Mouse (Mus musculus) gastrocnemius, adult 2 months (tissue): ENCODE data around the gene Adamtsl2. TPM values are rescaled to one million over a fixed set of nuclear protein-coding genes. Genes with fewer than 3 reads are reported as not detected.

Experiments
- DNase-seq: peaks from one replicate; pipeline ENCODE4 v3.0.0; 2022
- H3K27ac ChIP-seq: fragments of 200-600 bp; 2 replicates; pipeline ENCODE4 v1.8.1; 2022; ENCODE audit warnings: mild to moderate bottlenecking
- H3K4me3 ChIP-seq: fragments of 200-600 bp; 2 replicates; pipeline ENCODE4 v1.8.1; 2022; ENCODE audit warnings: mild to moderate bottlenecking, moderate library complexity
- CTCF ChIP-seq: fragments of 200-600 bp; IDR thresholded peaks from 2 replicates; pipeline ENCODE4 v1.8.1; 2022; ENCODE audit warnings: antibody characterized with exemption, mild to moderate bottlenecking, moderate library complexity
- intact Hi-C: fragments of 180-260 bp; cut with DNase I; formaldehyde crosslinking; loops from one replicate; pipeline ENCODE4 v1.15.1; 2025
- total RNA-seq, 2 experiments: library from RNA; stranded (reverse); gene quantifications; 2 replicates each; pipeline ENCODE4 v1.2.3; 2021

Adamtsl2 gene
- total RNA-seq, 2 experiments from 2014 or later, result 2.9 to 9.8 TPM

GRCm38 (mm10) chr2:27079649-27080048 lies 470 bp downstream of the Adamtsl2 start:
- H3K27ac ChIP-seq, result 0 out of 2 replicates have a peak overlapping the region, but pooled peaks have one; percentile 29
- intact Hi-C loops, result no loop called here
- no peak for TF ChIP-seq CTCF
- H3K4me3 ChIP-seq, result peak overlapping the region; percentile 62
- DNase-seq, result peak; percentile 41

DNA sequence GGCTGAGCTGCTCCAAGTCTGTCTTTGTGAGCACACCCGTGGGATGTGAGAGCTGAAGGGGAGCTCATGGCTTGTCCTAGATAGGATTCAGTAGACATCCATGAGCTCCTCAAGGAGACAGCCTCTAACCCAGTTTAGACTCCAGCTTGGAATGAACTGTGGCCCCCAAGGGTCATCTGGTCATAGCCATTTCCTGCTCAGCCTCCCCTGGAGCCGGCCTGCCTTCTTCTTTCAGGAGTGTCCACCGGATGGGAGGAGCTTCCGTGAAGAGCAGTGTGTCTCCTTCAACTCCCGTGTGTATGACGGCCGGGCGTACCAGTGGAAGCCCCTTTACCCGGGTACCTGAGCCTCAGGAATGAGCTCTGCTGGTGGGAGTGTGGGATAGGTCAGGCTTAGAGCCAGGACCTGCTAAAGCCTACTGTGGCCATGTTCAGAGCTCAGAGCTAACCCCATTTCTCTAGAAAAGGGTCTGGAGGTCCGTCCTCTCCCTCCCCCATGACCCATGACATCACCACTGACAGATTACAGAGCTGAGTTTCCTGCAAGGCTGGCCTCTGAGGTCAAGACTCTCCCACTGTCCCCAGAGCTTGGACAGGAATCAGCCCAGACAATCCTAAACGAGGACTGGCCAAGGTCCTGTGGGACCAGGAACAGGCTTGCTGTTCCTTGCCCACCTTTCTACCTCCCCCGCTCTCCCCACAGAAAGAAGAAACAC lies 4.7 kb downstream of the Adamtsl2 start:
- no peak for DNase-seq

DNA sequence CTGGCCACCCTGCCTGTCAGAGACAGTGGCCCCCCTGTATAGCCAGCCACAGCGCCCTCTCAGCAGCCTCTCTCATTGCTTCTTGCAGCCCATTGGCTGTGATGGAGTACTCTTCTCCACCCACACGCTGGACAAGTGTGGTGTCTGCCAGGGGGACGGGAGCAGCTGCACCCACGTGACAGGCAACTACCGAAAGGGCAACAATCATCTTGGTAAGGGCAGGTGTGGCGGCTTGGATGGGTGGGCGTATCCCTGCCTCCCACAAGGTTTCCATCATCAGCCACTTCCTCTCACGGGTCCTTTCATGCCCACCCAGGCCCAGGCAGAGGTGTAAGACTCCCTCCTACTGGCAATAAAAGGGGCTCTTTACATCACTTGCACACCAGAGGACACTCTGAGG lies 5.8 kb downstream of the Adamtsl2 start:
- DNase-seq, result no peak
- no peak overlapping the region for H3K4me3 ChIP-seq
- no peak for TF ChIP-seq CTCF
- intact Hi-C loops, result loop anchor here (5.0 kb wide), 1 partner anchor 122 kb away; no protein-coding TSS in a partner anchor
- no peak overlapping the region for H3K27ac ChIP-seq

More for the DNA sequence above, 4.7 kb downstream of the Adamtsl2 start:
- intact Hi-C loops, result no loop called here
- Histone ChIP-seq H3K27ac (no peak overlapping the region), H3K4me3 (no peak overlapping the region)
- no peak for TF ChIP-seq CTCF

DNA sequence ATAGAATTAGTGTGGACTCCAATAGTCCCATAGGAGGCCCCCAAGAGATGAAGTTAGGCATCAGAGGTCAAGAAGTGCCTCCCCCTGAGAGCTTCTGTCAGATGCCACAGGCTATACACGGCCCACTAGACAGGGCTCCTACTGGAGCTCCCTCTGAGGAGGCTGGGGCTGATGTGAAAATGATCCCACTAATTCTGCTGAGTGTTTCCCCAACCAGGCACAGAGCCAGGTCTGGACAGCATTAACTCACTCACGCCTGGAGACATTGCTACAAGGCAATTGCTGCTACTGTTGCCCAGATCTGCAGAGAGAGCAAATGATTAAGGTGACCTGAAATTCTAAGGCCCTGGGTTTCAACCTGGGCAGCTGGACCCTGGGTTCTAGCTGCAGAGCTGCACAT lies 6.6 kb downstream of the Adamtsl2 start:
- no peak for TF ChIP-seq CTCF
- Histone ChIP-seq H3K4me3 (no peak overlapping the region), H3K27ac (no peak overlapping the region)
- intact Hi-C loops, result loop anchor here (5.0 kb wide), 1 partner anchor 122 kb away; no protein-coding TSS in a partner anchor
- DNase-seq, result peak; percentile 63

- TF ChIP-seq CTCF, result no peak
- Histone ChIP-seq H3K27ac (no peak overlapping the region), H3K4me3 (no peak overlapping the region)
- no peak for DNase-seq
- intact Hi-C loops, result loop anchor here (5.0 kb wide), 1 partner anchor 121 kb away; no protein-coding TSS in a partner anchor
Observed at GRCm38 (mm10) chr2:27086483-27087010, 7.4 kb downstream of the Adamtsl2 start.

GRCm38 (mm10) chr2:27087581-27087980 lies 8.4 kb downstream of the Adamtsl2 start:
- Histone ChIP-seq H3K27ac (peak overlapping the region; percentile 66), H3K4me3 (no peak overlapping the region)
- no peak for TF ChIP-seq CTCF
- intact Hi-C loops, result loop anchor here (5.0 kb wide), 1 partner anchor 120 kb away; no protein-coding TSS in a partner anchor
- no peak for DNase-seq

- TF ChIP-seq CTCF, result no peak
- H3K27ac ChIP-seq, result peak overlapping the region; percentile 87
- intact Hi-C loops, result loop anchor here (5.0 kb wide), 1 partner anchor 119 kb away; no protein-coding TSS in a partner anchor
- H3K4me3 ChIP-seq, result peak overlapping the region; percentile 50
- peak; percentile 90 for DNase-seq
Observed at GRCm38 (mm10) chr2:27088071-27088644, 9.0 kb downstream of the Adamtsl2 start.

GRCm38 (mm10) chr2:27088700-27089099 lies 9.5 kb downstream of the Adamtsl2 start:
- peak overlapping the region; percentile 87 for H3K27ac ChIP-seq
- DNase-seq, result no peak
- no peak for TF ChIP-seq CTCF
- intact Hi-C loops, result loop anchor here (5.0 kb wide), 1 partner anchor 119 kb away; no protein-coding TSS in a partner anchor
- H3K4me3 ChIP-seq, result peak overlapping the region; percentile 50

DNA sequence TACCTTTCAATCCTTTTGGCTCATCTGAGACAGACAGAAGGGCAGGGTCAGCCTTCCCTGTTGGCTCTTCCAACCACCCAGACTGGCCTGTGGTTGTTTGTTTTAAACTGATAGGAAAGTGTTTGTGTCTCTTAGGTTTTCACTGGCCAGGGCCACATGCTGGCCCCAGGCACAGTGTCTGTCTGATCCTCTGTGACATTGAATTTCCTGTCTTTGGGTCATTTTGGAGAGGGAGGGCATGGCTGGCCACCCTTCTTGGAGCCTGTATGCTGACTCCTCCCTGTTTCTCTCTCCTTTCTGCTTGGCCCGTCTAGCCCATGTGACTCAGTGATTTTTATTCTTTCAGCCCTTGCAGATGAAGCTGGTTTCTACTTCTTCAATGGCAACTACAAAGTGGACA lies 10.1 kb downstream of the Adamtsl2 start:
- Histone ChIP-seq H3K4me3 (no peak overlapping the region), H3K27ac (peak overlapping the region; percentile 87)
- no peak for TF ChIP-seq CTCF
- intact Hi-C loops, result loop anchor here (5.0 kb wide), 1 partner anchor 118 kb away; no protein-coding TSS in a partner anchor
- no peak for DNase-seq

GRCm38 (mm10) chr2:27095178-27095577 lies 16.0 kb downstream of the Adamtsl2 start:
- H3K27ac ChIP-seq, result no peak overlapping the region
- DNase-seq, result no peak
- no peak overlapping the region for H3K4me3 ChIP-seq
- no peak for TF ChIP-seq CTCF
- intact Hi-C loops, result no loop called here

GRCm38 (mm10) chr2:27096341-27096981 lies 17.3 kb downstream of the Adamtsl2 start:
- H3K27ac ChIP-seq, result peak overlapping the region; percentile 68
- no peak for TF ChIP-seq CTCF
- no peak overlapping the region for H3K4me3 ChIP-seq
- intact Hi-C loops, result no loop called here
- no peak for DNase-seq

GRCm38 (mm10) chr2:27097241-27097656 lies 18.1 kb downstream of the Adamtsl2 start:
- intact Hi-C loops, result no loop called here
- no peak overlapping the region for H3K4me3 ChIP-seq
- TF ChIP-seq CTCF, result no peak
- no peak for DNase-seq
- H3K27ac ChIP-seq, result peak overlapping the region; percentile 68
